Mouse (Mus musculus) kidney, postnatal 0 days (tissue): ENCODE data around the gene Cilp2. TPM values are rescaled to one million over a fixed set of nuclear protein-coding genes. Genes with fewer than 3 reads are reported as not detected.

ENCODE experiments used
- ATAC-seq: fragments of 200-750 bp; cut with Nextera tagmentation; replicated peaks from 2 replicates; pipeline ENCODE4 v1.8.0; 2017; ENCODE audit warnings: low read depth, moderate number of reproducible peaks, moderate TSS enrichment, moderate library complexity; ENCODE audit not compliant: low FRiP score
- DNase-seq: peaks from one replicate; pipeline ENCODE4 v3.0.0-alpha.2; 2016; ENCODE audit warnings: low spot score
- H3K27ac ChIP-seq: fragments of 300-500 bp; sonication (generic); 2 replicates; pipeline ENCODE4 v1.5.1; 2014; ENCODE audit warnings: mild to moderate bottlenecking
- H3K27me3 ChIP-seq: fragments of 300-500 bp; sonication (generic); 2 replicates; pipeline ENCODE4 v1.6.1; 2014; ENCODE audit warnings: low read length, mixed read lengths; ENCODE audit not compliant: insufficient read depth
- H3K36me3 ChIP-seq: fragments of 300-500 bp; sonication (generic); 2 replicates; pipeline ENCODE4 v1.6.1; 2014; ENCODE audit warnings: low read length, mixed read lengths; ENCODE audit not compliant: insufficient read depth
- H3K4me1 ChIP-seq: fragments of 300-500 bp; sonication (generic); replicated peaks from 2 replicates; pipeline ENCODE4 v1.6.1; 2014; ENCODE audit warnings: antibody characterized with exemption, low read length, mixed read lengths; ENCODE audit not compliant: insufficient read depth
- H3K4me2 ChIP-seq: fragments of 300-500 bp; sonication (generic); 2 replicates; pipeline ENCODE4 v1.6.1; 2014; ENCODE audit warnings: mild to moderate bottlenecking, low read length, moderate library complexity, mixed read lengths
- H3K4me3 ChIP-seq: fragments of 300-500 bp; sonication (generic); replicated peaks from 2 replicates; pipeline ENCODE4 v1.5.1; 2014; ENCODE audit warnings: low read depth, low read length
- H3K9ac ChIP-seq: fragments of 300-500 bp; sonication (generic); 2 replicates; pipeline ENCODE4 v1.6.1; 2014; ENCODE audit warnings: low read depth, low read length
- H3K9me3 ChIP-seq: fragments of 300-500 bp; sonication (generic); replicated peaks from 2 replicates; pipeline ENCODE4 v1.6.1; 2016; ENCODE audit warnings: low read length, inconsistent platforms, mixed read lengths
- CTCF ChIP-seq: IDR thresholded peaks from 2 replicates; pipeline ENCODE4 v1.5.1; 2016; ENCODE audit warnings: antibody characterized with exemption, low read depth, mild to moderate bottlenecking, moderate library complexity
- WGBS: fragments of 180-500 bp; shearing (Covaris S2); extraction: QIAGEN DNeasy Blood & Tissue Kit; methylation state at CpG from one replicate; pipeline ENCODE4 v1.1.7; 2014; 5-methylcytosine and 5-hydroxymethylcytosine counted together
- polyA plus RNA-seq: library from polyadenylated mRNA; unstranded; fragments of >200 nt; fragmentation: Nextera tagmentation; extraction: Ambion mirVana; gene quantifications from 2 replicates; pipeline ENCODE4 v1.2.1, GENCODE M21; 2015

Gene Cilp2
- polyA plus RNA-seq, 1 experiment from 2014 or later = 0.75 TPM

- H3K4me2 ChIP-seq = no peak overlapping the region
- no peak overlapping the region for H3K4me3 ChIP-seq
- no peak for ATAC-seq
- peaks cover 25% of the 10 kb centered on the region for H3K4me1 ChIP-seq
- H3K9ac ChIP-seq = no peak overlapping the region
- H3K36me3 ChIP-seq = no peaks in the 10 kb centered on the region
- peaks cover 97% of the 10 kb centered on the region for H3K27me3 ChIP-seq
- H3K27ac ChIP-seq = no peak overlapping the region
- TF ChIP-seq CTCF = no peak
- no peaks in the 10 kb centered on the region for H3K9me3 ChIP-seq
- no peak for DNase-seq
- WGBS = 60% methylated on average over 13 of the region's 13 CpGs
Measured at GRCm38 (mm10) chr8:69884141-69884540, 3.3 kb downstream of the Cilp2 start.

GRCm38 (mm10) chr8:69882833-69883600 is 4.5 kb downstream of the Cilp2 start:
- Histone ChIP-seq H3K9ac (no peak overlapping the region), H3K27me3 (peaks cover 87% of the 10 kb centered on the region), H3K36me3 (no peaks in the 10 kb centered on the region), H3K27ac (no peak overlapping the region), H3K4me1 (peaks cover 14% of the 10 kb centered on the region; the same call in 1 of the 2 replicates), H3K9me3 (no peaks in the 10 kb centered on the region), H3K4me2 (no peak overlapping the region), H3K4me3 (0 out of 2 replicates have a peak overlapping the region, but pooled peaks have one; percentile 36)
- DNase-seq (no peak), ATAC-seq (no peak)
- WGBS = 21% methylated on average over 52 of the region's 52 CpGs
- no peak for TF ChIP-seq CTCF

GRCm38 (mm10) chr8:69882021-69882756 is 5.3 kb downstream of the Cilp2 start:
- H3K4me3 ChIP-seq = peak overlapping the region; percentile 36
- H3K4me2 ChIP-seq = peak overlapping the region; percentile 54
- no peak for TF ChIP-seq CTCF
- H3K4me1 ChIP-seq = peaks cover 13% of the 10 kb centered on the region; the same call in 1 of the 2 replicates
- DNase-seq (peak; percentile 71), ATAC-seq (peak; percentile 57)
- 8% methylated on average over 101 of the region's 103 CpGs for WGBS
- no peaks in the 10 kb centered on the region for H3K9me3 ChIP-seq
- no peak overlapping the region for H3K27ac ChIP-seq
- H3K9ac ChIP-seq = no peak overlapping the region; the same call in 1 of the 2 replicates
- peaks cover 79% of the 10 kb centered on the region for H3K27me3 ChIP-seq
- no peaks in the 10 kb centered on the region for H3K36me3 ChIP-seq

- Histone ChIP-seq H3K9me3 (no peaks in the 10 kb centered on the region), H3K27me3 (peaks cover 71% of the 10 kb centered on the region), H3K4me3 (peak overlapping the region; percentile 36), H3K4me2 (peak overlapping the region; percentile 54), H3K27ac (no peak overlapping the region), H3K9ac (no peak overlapping the region; the same call in 1 of the 2 replicates), H3K4me1 (peaks cover 13% of the 10 kb centered on the region; the same call in 1 of the 2 replicates), H3K36me3 (no peaks in the 10 kb centered on the region)
- DNase-seq = no peak
- ATAC-seq = no peak
- 26% methylated on average over 72 of the region's 79 CpGs for WGBS
- TF ChIP-seq CTCF = no peak
Measured at GRCm38 (mm10) chr8:69881261-69881865, 6.1 kb downstream of the Cilp2 start.

GRCm38 (mm10) chr8:69880841-69881240 is 6.6 kb downstream of the Cilp2 start:
- 16% methylated on average over 37 of the region's 37 CpGs for WGBS
- Histone ChIP-seq H3K4me2 (0 out of 2 replicates have a peak overlapping the region, but pooled peaks have one; percentile 54), H3K27me3 (peaks cover 66% of the 10 kb centered on the region), H3K4me3 (0 out of 2 replicates have a peak overlapping the region, but pooled peaks have one; percentile 36), H3K36me3 (no peaks in the 10 kb centered on the region), H3K9ac (no peak overlapping the region), H3K4me1 (peaks cover 13% of the 10 kb centered on the region; the same call in 1 of the 2 replicates), H3K27ac (no peak overlapping the region), H3K9me3 (no peaks in the 10 kb centered on the region)
- ATAC-seq (no peak), DNase-seq (no peak)
- TF ChIP-seq CTCF = no peak

GRCm38 (mm10) chr8:69879678-69880077 is 7.8 kb downstream of the Cilp2 start:
- H3K9me3 ChIP-seq = no peaks in the 10 kb centered on the region
- H3K27me3 ChIP-seq = peaks cover 54% of the 10 kb centered on the region
- peaks cover 13% of the 10 kb centered on the region; the same call in 1 of the 2 replicates for H3K4me1 ChIP-seq
- TF ChIP-seq CTCF = no peak
- no peak for ATAC-seq
- H3K36me3 ChIP-seq = no peaks in the 10 kb centered on the region
- H3K27ac ChIP-seq = no peak overlapping the region
- H3K4me2 ChIP-seq = no peak overlapping the region
- no peak overlapping the region for H3K4me3 ChIP-seq
- no peak overlapping the region for H3K9ac ChIP-seq
- DNase-seq = no peak
- WGBS = 70% methylated on average over 8 of the region's 8 CpGs
